Mouse (Mus musculus) G1E-ER4 (cell line): Measurements from ENCODE around the gene Arhgap5. TPM values are rescaled to one million over a fixed set of nuclear protein-coding genes. Genes with fewer than 3 reads are reported as not detected.

Experiments
- GATA1 ChIP-seq: IDR thresholded peaks from one replicate; pipeline ENCODE4 v1.8.0; 2012; ENCODE audit warnings: low read length, inconsistent platforms
- polyA plus RNA-seq: library from polyadenylated mRNA; stranded (reverse); fragments of >175 nt; gene quantifications from 2 replicates; pipeline ENCODE4 v1.2.3, GENCODE M21; 2012

The Arhgap5 gene
- polyA plus RNA-seq: not detected in 2 replicates

DNA sequence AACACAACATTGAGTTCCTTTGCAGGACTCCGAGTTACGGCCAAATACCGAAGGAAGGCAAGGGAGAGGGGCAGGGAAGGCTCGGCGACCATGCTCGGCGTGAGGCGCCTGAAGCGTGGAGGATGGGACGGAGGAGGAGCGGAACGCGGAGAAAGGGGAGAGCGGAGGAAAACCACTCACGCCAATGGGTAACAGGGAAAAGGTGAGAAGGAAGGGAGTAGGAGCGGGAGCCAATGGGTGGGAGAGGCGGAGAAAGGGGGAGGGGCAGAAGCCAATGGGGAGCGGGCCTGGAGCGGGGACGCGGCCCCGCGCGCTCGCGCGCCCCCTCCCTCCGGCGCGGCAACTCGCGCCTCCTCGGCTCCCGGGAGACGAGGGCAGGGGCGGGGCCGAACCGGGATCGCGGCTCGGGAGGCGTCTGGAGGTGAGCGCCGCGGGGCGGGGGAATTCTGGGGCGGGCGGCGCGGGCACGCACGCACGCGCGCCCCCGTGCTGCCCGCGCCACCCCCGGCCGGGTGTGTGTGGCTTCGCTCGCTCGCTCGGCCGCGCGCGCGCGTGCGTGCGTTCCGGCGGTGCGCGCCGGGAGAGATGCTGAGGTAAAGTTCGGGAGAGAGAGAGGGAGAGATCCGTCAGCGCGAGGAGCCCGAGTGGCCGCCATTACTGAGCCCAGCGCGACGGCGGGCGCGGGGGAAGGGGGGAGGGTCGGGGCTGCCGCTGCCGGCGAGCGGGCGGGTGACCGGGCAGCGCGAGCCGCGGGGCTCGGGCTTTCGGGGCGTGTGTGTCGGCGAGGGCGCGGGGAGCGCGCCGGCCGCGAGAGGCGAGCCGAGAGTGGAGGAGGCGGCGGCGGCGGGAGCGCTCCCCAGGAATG is at the start of gene Arhgap5:
TSS of gene Arhgap5 (plus strand) at position 517 of the 865 bp plus-strand sequence.
- TF ChIP-seq GATA1: no peak

DNA sequence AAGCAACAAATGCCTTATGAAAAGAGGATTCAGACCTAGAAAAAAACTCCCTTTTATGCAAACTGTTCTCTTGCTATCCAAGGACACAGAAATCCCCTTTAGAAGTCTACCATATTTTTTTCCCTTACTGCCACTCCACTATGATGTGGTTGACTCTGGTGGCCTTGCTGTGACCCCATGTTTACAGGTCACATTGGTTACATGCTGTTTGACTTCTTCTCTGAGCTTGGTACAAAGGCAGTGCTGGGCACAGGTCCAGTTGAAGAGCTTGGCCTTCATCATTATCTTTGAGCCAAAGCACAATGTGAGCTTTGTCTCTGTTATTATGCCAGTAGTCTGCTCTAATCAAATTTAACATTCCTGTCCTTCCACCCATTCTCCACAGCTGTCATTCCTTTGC is 39.2 kb upstream of the Arhgap5 start:
- no peak for TF ChIP-seq GATA1

DNA sequence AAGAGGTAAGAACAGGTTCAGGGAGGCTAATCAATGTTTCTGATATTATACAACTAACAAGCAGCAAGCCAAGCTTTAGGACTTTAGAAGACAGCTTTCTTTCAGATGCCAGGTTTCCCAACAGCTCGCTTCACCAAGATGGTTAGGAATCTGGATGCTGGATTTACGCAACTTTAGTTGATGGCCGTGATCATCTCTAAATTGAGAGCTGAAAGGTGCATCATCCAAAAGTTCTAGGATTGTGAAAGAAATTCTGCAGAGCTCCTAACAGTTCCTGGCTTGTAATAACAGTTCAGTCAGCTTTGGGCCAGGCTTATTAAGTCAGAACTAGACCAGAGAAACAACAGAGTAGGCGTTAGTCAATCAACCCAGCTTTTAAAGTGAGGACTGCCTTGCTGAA is 32.2 kb upstream of the Arhgap5 start:
- TF ChIP-seq GATA1: no peak

DNA sequence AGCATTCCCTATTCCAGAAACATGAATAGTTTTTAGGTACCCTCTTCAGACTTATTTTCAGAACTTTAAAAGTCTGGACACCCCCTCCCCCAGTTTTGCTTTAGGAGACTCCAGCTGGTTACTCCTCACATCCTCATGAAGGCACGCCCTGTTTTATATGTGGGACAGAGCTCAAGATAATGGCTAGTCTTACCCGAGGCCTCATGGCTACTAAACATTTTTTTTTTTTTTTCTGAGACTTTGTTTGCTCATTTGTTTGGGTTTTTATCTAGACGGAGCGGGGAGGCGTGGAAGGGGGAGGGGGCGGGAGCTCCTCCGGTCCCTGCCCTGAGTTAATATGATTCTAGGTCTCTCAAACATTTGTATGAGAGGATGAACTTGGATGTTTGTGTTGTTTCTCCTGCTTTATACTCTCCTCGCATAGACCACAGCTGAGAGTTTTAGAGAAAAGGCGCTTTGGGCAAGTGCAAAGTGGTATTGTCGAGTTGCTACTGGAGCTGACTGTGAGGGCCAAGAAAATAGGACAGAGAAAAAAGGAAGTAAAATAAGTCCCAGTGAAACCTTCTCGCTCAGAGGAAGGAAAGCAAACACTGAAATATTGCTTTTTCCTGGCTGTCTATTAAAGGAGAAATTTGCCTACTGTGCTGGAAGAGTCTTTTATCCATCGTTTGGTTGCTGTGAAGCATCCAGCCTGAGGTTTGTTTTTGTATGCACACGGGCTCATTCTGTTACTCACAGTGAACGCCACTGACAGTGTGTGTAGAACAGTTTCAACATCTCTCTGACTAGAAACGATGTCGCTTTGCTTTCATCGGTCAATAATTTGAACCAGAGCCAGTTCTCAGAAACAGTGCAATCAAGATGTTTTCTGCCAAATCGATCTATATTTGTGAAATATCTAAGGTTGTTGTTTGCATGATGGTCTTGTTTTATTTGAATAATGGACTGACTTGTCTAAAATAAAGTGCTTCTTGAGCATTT is 29.5 kb upstream of the Arhgap5 start:
- no peak for TF ChIP-seq GATA1

DNA sequence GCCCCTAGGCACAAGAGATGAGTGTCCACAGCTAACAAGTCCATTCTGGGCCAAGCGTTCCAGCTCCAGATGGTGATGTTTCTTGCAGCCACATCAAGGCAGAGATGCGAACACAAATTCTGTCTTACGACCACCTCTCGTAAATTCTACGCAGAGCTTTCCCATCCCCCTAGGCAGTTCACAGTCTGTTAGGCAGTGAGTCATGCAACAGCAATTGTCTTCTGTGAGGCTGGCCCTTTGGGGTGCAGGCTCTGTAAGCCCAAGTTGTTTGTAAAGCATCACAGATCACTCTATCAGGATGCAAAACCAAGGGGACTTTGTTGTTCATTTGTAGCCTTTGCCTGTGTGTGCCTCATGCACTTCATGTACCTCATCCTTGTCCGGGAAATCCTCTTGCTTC is 27.7 kb upstream of the Arhgap5 start:
- TF ChIP-seq GATA1: no peak

DNA sequence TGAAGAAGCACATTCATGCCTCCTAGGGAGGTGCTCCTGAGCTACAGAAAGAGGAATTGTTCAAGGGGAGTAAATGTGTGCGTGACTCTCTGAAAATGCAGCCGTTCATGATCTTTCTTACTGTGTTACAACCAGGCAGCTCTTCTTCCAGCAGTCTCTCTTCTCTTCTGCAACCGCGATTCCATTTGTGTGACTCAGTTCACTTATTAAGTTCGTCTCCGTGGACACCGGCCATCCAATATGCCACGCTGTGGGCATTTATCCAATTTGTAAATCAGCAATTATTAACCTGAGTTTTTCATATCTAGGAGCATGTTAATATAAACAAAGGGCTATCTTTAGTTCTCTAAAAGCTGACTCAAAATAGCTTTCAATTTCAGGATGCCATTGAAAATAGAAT is 25.2 kb upstream of the Arhgap5 start:
- TF ChIP-seq GATA1: no peak

DNA sequence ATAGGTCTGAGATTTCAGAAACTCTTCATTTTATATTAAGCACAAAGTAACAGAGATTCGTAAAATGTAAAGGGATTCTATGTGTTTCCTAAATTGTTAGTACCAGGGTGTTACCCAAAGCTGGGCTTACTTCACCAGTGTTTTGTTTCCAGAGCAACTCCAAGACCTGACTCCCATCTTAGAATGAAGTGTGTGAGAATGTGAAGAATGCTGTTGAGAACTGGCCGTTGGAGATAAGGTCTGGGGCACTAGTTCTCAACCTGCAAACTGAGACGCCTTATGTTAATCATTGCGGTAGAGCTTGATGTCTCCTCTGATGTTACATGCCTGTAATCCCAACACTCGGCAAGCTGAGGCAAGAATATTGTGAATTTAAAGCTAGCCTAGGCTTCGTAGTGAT is 24.4 kb upstream of the Arhgap5 start:
- TF ChIP-seq GATA1: no peak

DNA sequence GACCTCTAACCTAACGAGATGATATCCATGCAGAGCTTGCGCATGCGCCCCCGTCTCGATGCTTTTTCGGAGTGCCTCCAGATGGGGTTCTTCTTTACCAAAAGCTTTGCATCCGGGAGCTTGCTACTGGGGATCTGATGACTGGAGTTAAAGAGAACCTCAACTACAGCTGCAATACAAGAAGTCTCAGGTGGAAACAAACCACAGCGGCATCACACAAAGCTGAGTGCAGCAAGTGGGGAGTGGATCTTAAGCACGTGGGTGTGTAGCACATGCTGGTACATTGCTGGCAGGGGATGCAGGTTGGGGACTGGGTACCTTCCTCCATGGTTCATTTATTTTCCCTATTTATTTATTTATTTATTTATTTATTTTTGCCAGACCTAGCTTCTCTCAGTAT is 22.9 kb upstream of the Arhgap5 start:
- TF ChIP-seq GATA1: no peak

DNA sequence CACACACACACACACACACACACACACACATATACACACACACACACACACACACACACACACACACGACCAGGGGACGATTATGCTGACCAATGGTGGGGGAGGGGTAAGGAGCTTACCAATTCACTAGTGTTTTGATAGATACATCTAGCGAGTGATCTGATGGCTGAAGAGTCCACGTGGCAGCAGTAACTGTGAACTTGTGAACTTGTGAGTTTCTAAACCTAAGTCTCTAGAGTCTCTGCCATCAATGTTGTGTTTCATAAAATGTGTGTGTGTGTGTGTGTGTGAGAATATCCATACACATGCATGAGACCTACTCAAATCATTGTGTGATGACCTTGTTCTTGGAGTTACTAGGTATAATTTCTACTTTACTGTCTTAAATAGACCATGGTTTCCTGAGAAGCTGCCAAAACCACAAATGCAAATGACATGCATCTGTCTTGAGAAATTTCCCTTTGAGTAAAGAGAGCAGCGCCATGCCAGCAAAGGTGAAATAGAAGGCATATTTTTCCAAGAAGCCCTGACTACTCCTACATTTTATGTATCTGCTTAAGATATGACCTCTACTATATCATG is 21.7 kb upstream of the Arhgap5 start:
- TF ChIP-seq GATA1: no peak

DNA sequence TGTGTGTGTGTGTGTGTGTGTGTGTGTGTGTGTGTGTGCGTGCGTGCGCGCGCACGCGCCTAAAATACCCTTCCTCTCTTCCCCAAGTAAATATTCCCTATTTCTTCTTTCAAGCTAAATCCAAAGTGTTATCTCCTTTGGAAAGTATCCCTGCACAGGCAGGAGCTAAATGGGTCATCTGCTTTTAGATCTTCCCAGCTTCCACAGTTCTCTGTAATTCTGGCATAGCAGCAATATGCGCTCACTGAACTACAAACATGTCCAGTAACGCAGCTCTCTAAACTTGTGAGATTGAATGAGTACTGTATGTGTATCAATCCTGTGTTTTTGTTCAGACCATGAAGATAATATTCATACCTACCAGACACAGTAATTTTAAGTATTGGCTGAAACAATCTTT is 20.6 kb upstream of the Arhgap5 start:
- TF ChIP-seq GATA1: no peak

DNA sequence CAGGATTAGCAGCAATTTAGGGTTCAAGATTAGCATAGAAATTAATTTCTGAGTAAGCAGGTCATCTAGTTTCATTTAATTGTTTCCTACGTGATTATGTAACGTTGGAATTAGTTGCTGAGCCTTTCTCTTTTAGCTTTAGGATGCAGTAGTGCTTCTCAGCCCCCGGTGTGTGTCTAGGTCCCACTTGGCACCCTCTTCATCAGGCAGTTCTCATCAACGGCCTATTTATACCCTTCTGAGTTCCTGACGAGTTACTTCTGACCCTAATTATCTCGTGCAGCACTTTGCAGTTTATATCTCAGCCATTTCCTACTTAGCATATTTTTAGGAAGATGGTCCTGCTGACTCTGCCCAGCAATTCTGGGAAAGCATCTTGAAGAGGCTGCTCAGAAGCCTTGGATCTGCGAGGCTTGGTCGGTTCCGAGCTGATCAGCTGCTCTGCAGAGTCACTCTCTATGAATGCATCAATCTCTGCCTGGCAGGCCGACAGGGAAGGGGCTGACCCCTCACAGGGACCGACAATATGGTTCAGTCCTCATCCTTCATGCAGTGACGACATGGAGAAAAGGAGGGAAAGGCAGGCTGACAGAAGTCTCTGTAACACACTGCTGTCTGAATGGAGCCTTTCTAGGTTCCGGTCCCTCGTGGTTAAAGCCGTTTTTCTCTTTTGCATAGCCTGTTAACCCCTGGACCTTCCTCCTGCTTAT is 15.4 kb upstream of the Arhgap5 start:
- no peak for TF ChIP-seq GATA1

DNA sequence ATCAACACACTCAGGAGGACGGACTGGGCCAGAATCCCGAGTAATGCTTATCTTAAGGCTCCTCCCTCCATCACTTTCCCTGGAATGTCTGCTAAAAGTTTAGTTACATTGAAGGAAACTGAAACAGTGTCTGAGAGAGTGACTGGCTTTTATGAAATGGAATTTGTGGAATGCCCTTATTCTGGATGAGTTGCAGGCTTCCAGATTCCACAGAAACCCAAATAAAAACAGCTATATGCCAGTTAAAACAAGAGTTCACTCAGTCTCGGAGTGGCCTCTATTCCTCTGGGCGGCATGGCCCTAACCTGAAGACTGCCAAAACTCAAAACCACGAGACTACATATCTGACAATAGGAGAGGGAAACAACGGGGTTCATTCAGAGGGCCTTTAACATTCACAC is 10.5 kb upstream of the Arhgap5 start:
- no peak for TF ChIP-seq GATA1

DNA sequence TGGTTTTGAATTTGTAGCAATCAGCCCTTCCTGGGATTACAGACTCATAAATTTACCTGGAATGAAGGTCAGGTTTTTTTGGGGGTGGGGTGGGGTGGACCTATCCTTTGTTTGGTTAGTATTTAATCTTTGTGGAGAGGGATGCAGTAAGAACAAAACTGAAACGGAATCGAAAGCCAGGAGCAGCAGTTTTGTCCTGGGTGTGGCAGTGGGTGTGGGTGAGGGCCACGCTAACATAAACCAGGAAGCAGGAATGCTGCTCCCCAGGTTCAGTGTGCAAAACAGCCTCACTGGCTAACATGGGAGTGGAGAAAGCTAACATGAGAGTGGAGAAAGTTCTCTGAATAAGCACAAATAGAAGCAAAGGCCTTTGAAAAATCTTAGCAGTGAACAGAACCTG is 6.6 kb upstream of the Arhgap5 start:
- no peak for TF ChIP-seq GATA1

DNA sequence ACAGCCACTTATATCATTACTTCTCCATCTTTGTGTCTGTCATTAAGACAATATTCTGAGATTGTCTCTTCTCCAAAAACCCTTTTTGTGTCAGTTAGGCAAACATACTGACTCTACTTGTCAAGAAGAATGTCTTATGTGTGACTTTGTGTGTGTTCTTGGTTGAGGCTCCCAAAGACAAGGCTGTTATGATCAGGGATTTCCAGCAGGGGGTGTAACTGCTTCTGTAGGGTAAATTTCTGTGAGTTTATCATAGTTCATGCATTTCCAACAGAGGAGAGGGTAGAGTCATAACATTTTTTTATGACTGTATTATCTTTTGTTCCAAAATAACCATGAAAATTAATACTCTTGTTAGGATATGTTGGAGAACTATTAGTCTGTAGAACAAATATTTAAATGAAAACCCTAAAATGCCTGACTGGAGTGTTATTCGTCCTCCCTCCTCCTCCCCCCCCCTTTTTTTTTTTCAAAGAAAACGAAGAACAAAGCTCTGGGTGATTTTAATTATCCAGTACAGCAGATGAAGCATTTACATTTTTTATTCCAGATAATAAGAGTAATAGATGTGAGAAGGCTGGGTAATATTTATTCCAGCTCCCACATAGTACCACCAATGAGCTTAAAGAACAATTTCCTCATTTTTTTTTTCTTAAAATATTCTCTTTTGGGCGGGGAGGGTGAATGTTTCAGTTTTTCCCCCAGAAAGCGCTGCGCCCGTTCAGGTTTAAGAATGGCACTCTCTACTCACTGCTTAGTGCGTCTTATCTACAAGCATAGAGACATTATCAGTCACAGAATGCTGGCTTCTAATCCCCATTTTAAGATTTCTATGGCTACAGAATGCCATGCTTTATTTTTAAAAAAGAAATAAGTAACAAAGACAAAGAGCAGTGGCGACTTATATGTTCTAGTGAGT is 2.6 kb upstream of the Arhgap5 start:
- TF ChIP-seq GATA1: no peak
